Mouse (Mus musculus): Measurements from ENCODE around the gene Pogz. TPM values are rescaled to one million over a fixed set of nuclear protein-coding genes. Genes with fewer than 3 reads are reported as not detected.
A peak's percentile ranks its signal among the peaks of the same experiment; 100 is the strongest.

The Pogz gene
- 11.8 and 13.2 TPM in 2 replicates for polyA plus RNA-seq (2016; fragmentation: Nextera tagmentation; extraction: Ambion mirVana)

DNA sequence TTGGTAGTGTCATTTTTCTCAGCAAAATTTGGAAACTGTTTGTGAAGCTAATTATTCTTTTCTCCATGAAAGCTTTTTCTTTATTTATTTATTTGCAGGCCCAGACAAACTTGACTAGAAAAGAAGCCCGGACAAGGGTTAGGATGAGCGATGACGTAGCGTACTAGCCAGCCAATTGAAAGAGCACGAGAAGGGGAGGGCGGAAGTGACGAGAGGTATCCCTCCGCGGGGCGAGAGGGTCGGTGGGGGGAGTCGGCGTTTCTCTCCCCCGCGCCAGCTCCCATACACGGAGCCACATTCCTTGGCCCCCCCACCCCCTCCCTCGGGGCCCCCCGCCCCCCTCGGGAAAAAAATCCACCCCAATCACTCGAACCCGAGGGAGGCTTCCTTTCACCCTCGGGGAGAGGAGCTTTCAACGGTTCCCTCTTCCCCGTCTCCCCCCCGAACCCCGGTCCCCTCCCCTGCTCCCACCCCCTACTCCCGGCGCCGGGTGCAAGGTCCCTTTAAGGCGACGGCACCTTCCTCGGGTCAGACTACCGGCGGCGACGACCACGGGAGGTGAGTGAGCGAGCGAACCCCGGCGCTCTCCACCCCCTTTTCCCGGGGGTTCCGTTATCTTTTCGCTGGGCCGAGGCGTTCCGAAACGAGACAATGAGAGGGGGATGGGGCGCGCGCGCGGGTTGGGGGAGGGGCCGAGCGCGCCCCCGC, at the start of gene Pogz:
Gene Pogz (plus strand): TSS at position 385 of the 708 bp plus-strand sequence.
- peak; percentile 98 for DNase-seq (ENCODE audit: low spot score)
- peaks cover 22% of the 10 kb centered on the region for H3K4me1 ChIP-seq
- peak within 1 kb of the TSS; percentile 99 for H3K27ac ChIP-seq
- WGBS = 1% methylated on average over 56 of the region's 57 CpGs
- no peaks in the 10 kb centered on the region for H3K27me3 ChIP-seq (ENCODE audit: insufficient read depth, poor library complexity, severe bottlenecking)
- no peaks in the 10 kb centered on the region for H3K9me3 ChIP-seq
- H3K36me3 ChIP-seq = no peaks in the 10 kb centered on the region
- peak within 1 kb of the TSS; percentile 82 for H3K4me3 ChIP-seq

DNA sequence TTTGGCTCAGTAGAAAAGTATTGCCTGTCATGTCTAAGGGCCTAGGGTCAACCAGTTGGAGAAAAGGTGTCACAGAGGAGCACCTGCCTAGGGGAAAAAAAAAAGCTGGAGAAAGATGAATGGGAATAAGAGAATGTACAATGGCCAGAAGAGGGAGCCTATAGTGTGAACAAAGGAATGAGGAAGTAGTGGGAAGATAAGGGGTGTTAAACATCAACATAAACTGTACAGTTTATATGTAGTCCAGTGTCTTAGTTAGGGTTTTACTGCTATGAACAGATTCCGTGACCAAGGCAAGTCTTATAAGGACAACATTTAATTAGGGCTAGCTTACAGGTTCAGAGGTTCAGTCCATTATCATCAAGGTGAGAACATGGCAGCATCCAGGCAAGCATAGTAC, 48.3 kb upstream of the Pogz start:
- Histone ChIP-seq H3K4me3 (no peak overlapping the region), H3K9me3 (no peaks in the 10 kb centered on the region), H3K27ac (no peak overlapping the region), H3K36me3 (no peaks in the 10 kb centered on the region), H3K4me1 (peaks cover 21% of the 10 kb centered on the region), H3K27me3 (ENCODE audit: insufficient read depth, poor library complexity, severe bottlenecking) (peaks cover 20% of the 10 kb centered on the region)
- WGBS = 79% methylated on average over 1 of the region's 1 CpGs
- DNase-seq (ENCODE audit: low spot score) = no peak

DNA sequence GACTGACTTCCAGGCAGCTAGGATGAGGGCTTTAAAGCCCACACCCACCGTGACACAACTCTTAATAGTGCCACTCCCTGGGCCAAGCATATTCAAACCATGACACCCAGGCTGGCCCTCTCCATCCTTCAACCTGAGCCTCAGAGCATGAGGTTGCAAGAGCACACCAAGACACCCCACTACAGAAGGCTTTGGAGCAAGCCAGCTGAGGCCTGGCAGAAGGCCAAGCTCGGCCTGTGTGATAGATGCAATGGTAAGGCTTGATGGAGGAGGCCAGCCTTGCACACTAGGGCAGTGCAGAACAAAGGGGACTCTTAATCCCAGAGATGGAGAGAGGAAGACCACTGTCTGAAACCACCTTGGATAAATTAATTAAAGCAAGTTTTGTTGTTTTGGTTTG, 47.9 kb upstream of the Pogz start:
- H3K27ac ChIP-seq = no peak overlapping the region
- no peak for DNase-seq (ENCODE audit: low spot score)
- no peak overlapping the region for H3K4me3 ChIP-seq
- peaks cover 16% of the 10 kb centered on the region for H3K27me3 ChIP-seq (ENCODE audit: insufficient read depth, poor library complexity, severe bottlenecking)
- peaks cover 17% of the 10 kb centered on the region for H3K4me1 ChIP-seq
- WGBS = 72% methylated on average over 2 of the region's 2 CpGs
- no peaks in the 10 kb centered on the region for H3K9me3 ChIP-seq
- H3K36me3 ChIP-seq = no peaks in the 10 kb centered on the region

DNA sequence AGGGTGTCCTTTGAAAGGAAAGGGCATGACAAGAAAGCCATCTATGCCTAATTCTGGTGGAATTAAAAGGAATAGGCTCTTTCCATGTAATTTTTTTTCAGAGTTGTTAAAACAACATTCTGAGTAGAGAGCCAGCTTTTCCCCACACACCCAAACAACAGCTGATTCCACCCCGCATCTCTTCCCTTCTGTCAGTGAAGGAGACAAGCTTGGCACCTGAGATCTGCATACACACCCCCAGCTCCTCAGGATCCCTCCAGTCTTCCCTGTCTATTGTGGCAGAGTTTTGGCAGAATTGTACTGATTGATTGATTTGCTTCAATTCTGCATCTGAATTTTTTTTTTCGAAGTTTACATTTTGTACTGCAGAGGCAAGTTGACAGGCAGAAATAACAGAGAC, 45.1 kb upstream of the Pogz start:
- Histone ChIP-seq H3K27me3 (ENCODE audit: insufficient read depth, poor library complexity, severe bottlenecking) (no peaks in the 10 kb centered on the region), H3K9me3 (no peaks in the 10 kb centered on the region), H3K27ac (no peak overlapping the region), H3K4me1 (peaks cover 9% of the 10 kb centered on the region; the same call in 1 of the 2 replicates), H3K4me3 (no peak overlapping the region), H3K36me3 (no peaks in the 10 kb centered on the region)
- 70% methylated on average over 2 of the region's 2 CpGs for WGBS
- no peak for DNase-seq (ENCODE audit: low spot score)

DNA sequence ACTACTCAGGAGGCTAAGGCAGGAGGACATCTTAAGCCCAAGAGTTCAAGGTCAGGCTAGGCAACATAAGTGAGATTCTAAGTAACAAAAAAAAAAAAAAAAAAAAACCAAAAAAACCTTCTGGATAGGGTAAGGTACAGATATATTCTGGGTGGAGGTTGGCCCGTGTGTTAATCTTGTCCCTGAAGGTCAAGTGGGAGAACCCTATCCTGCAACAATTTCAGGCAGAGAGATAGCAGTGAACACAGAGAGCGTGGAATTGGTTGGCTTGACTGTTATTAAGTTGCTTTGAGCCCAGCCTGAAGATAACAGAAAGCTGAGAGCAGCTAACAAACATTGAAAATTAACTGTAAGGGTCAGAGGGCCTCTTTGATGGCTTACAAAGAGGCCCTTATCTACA, 43.7 kb upstream of the Pogz start:
- Histone ChIP-seq H3K27me3 (ENCODE audit: insufficient read depth, poor library complexity, severe bottlenecking) (no peaks in the 10 kb centered on the region), H3K4me1 (0 out of 2 replicates have a peak, but pooled peaks cover 6% of the 10 kb centered on the region), H3K4me3 (no peak overlapping the region), H3K9me3 (no peaks in the 10 kb centered on the region), H3K27ac (no peak overlapping the region), H3K36me3 (no peaks in the 10 kb centered on the region)
- 49% methylated on average over 2 of the region's 2 CpGs for WGBS
- no peak for DNase-seq (ENCODE audit: low spot score)

DNA sequence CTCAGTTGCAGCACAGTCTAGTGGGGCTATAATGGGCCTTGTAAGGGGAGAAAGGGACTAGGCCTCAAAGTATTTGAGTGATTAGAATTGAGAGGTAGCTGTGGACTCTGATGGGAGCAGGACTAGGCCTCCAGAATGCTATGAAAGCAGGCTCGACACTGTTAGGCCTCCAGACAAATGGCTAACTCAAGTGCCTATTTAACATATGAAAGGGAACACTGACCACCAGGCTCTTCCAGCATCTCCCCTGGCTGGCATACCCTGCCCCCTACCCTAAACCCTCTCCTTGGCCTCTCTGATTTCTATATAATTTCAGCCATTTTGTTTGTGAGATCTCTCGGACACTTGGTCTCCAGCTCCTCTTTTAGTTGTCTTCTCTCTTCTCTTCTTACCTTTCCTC, 43.0 kb upstream of the Pogz start:
- no peaks in the 10 kb centered on the region for H3K9me3 ChIP-seq

DNA sequence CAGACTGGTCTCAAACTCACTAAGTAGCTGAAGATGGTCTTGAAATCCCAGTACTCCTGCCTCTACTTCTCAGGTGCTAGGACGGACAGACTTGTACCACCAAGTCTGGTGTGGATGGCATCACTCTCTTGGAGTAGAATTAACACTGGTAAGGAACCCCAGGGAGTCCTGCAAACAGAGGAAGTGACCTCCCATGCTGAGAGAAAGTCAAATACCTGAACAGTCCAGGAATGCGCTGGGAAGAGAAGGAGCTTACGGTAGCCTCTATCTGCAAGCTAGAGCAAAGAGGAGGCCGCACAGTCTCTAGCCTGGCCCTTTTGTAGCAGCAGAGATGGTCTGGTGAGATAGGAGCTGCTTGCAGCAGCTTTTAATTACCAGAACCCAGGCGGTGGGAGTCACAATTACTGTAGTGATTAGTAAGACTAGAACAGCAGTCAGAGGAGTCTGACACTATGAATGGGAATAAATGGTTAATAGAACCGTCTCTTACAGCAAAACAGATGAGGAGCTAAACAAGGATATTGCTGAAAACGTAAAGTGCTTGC, 41.7 kb upstream of the Pogz start:
- H3K27me3 ChIP-seq (ENCODE audit: insufficient read depth, poor library complexity, severe bottlenecking) = no peaks in the 10 kb centered on the region
- 40% methylated on average over 7 of the region's 7 CpGs for WGBS
- H3K36me3 ChIP-seq = no peaks in the 10 kb centered on the region
- 0 out of 2 replicates have a peak, but pooled peaks cover 6% of the 10 kb centered on the region for H3K4me1 ChIP-seq
- no peaks in the 10 kb centered on the region for H3K9me3 ChIP-seq
- H3K4me3 ChIP-seq = no peak overlapping the region
- DNase-seq (ENCODE audit: low spot score) = no peak
- H3K27ac ChIP-seq = no peak overlapping the region

More for the DNA sequence above, 43.0 kb upstream of the Pogz start:
- 0 out of 2 replicates have a peak, but pooled peaks cover 6% of the 10 kb centered on the region for H3K4me1 ChIP-seq
- no peaks in the 10 kb centered on the region for H3K36me3 ChIP-seq
- DNase-seq (ENCODE audit: low spot score) = no peak
- H3K27ac ChIP-seq = no peak overlapping the region
- no peak overlapping the region for H3K4me3 ChIP-seq
- H3K27me3 ChIP-seq (ENCODE audit: insufficient read depth, poor library complexity, severe bottlenecking) = no peaks in the 10 kb centered on the region
- WGBS = 71% methylated on average over 2 of the region's 2 CpGs

DNA sequence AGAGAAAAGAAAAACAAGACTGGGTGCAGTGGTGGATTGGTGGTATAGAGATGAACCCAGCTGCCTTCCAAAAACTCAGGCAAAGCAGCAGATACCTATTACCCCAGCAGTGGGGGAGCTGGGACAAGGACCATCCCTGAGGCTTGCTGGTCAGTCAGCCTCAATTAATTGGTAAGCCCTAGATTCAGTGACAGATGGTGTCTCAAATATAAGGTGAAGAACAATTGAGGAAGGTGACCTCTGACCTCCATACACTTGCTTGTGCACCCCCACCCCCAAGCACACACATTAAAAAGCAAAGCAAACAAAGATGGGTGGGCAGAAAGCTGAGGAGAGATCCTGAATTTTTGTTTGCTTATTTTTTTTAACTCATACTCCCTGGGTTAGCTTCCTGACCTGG, 41.2 kb upstream of the Pogz start:
- H3K36me3 ChIP-seq = no peaks in the 10 kb centered on the region
- no peak overlapping the region for H3K27ac ChIP-seq
- H3K4me1 ChIP-seq = 0 out of 2 replicates have a peak, but pooled peaks cover 6% of the 10 kb centered on the region
- no peak for DNase-seq (ENCODE audit: low spot score)
- H3K9me3 ChIP-seq = no peaks in the 10 kb centered on the region
- H3K27me3 ChIP-seq (ENCODE audit: insufficient read depth, poor library complexity, severe bottlenecking) = no peaks in the 10 kb centered on the region
- no peak overlapping the region for H3K4me3 ChIP-seq

DNA sequence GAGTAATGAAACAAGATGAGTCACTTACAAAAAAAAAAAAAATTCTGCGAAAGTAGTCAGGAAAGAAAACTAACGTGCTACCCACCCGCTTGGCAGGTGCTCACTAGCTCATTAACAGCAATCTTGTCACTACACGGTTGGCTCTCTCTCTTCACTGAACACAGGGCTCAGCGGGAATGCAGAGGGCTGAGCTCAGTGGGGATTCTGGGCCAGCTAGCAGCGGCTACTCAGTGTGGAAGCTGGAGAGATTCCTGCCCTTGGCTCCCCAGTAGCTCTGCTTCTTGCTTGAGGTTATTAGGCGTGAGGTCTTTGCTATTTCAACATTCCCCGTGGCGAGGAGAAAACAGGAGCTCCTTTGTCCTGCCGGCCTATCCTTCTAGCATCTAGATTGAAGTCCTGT, 33.2 kb upstream of the Pogz start:
- no peak overlapping the region for H3K4me3 ChIP-seq
- H3K27ac ChIP-seq = no peak overlapping the region
- H3K27me3 ChIP-seq (ENCODE audit: insufficient read depth, poor library complexity, severe bottlenecking) = 0 out of 2 replicates have a peak, but pooled peaks cover 5% of the 10 kb centered on the region
- DNase-seq (ENCODE audit: low spot score) = no peak
- no peaks in the 10 kb centered on the region for H3K36me3 ChIP-seq
- WGBS = 15% methylated on average over 10 of the region's 10 CpGs
- H3K9me3 ChIP-seq = no peaks in the 10 kb centered on the region
- peaks cover 3% of the 10 kb centered on the region; the same call in 1 of the 2 replicates for H3K4me1 ChIP-seq

DNA sequence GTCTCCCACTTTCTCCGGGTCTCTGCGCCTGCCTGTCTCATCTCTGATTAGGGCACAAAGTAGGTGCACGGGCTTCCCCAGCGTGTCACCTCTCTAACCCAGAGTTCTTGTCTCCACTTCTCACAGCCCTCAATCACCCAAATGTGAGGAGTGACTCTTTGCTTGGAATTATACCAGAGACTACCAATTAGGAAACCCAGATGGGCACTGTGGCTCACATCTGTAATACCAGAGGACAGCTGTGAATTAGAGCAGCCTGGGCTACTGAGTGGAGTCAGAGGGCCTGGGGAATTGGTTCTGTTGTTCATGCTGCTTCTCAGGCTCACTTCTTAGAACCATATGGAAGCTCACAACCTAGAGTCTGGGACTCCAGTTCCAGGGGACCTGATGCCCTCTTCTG, 32.4 kb upstream of the Pogz start:
- no peaks in the 10 kb centered on the region for H3K36me3 ChIP-seq
- H3K27me3 ChIP-seq (ENCODE audit: insufficient read depth, poor library complexity, severe bottlenecking) = 0 out of 2 replicates have a peak, but pooled peaks cover 5% of the 10 kb centered on the region
- H3K9me3 ChIP-seq = no peaks in the 10 kb centered on the region
- no peak overlapping the region for H3K4me3 ChIP-seq
- no peak for DNase-seq (ENCODE audit: low spot score)
- no peak overlapping the region for H3K27ac ChIP-seq
- WGBS = 75% methylated on average over 4 of the region's 4 CpGs
- peaks cover 3% of the 10 kb centered on the region; the same call in 1 of the 2 replicates for H3K4me1 ChIP-seq

DNA sequence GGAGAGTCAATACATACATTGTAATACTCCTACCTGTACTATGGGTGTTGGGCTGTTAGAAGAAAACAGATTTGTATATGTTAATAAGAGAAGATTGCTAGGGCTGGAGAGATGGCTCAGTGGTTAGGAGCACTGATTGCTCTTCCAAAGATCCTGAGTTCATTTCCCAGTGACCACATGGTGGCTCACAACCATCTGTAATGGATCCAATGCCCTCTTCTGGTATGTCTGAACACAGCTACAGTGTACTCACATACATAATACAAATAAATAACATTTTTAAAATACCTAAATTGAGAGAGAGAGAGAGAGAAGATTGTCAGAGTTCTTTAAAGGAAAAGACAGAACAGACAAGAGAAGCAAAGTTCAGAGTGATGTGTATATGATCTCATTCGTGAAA, 29.1 kb upstream of the Pogz start:
- Histone ChIP-seq H3K9me3 (no peaks in the 10 kb centered on the region), H3K4me3 (no peak overlapping the region), H3K27me3 (ENCODE audit: insufficient read depth, poor library complexity, severe bottlenecking) (0 out of 2 replicates have a peak, but pooled peaks cover 5% of the 10 kb centered on the region), H3K27ac (no peak overlapping the region), H3K4me1 (peaks cover 9% of the 10 kb centered on the region; the same call in 1 of the 2 replicates), H3K36me3 (no peaks in the 10 kb centered on the region)
- 78% methylated on average over 1 of the region's 1 CpGs for WGBS
- no peak for DNase-seq (ENCODE audit: low spot score)

DNA sequence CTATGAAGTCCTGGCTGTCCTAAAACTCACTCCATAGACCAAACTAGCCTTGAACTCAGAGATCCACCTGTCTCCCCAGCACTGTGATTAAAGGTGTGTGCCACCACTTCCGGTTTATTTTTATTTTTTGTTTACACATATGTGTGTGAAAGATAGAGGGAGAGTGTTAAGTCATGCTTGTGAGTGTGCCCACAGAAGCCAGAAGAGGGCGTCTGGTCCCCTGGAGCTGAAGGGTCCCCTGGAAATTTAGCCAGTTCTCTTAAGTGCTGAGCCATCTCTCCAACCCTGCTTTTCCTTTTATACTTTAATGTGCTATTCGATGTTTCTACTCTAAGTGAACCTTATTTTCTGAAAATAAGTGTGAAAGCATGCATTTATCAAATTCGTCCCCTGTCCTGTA, 25.7 kb upstream of the Pogz start:
- Histone ChIP-seq H3K36me3 (no peaks in the 10 kb centered on the region), H3K27me3 (ENCODE audit: insufficient read depth, poor library complexity, severe bottlenecking) (no peaks in the 10 kb centered on the region), H3K9me3 (no peaks in the 10 kb centered on the region), H3K27ac (no peak overlapping the region), H3K4me1 (0 out of 2 replicates have a peak, but pooled peaks cover 5% of the 10 kb centered on the region), H3K4me3 (peak overlapping the region; percentile 27; the same call in 1 of the 2 replicates)
- 18% methylated on average over 4 of the region's 4 CpGs for WGBS
- no peak for DNase-seq (ENCODE audit: low spot score)

DNA sequence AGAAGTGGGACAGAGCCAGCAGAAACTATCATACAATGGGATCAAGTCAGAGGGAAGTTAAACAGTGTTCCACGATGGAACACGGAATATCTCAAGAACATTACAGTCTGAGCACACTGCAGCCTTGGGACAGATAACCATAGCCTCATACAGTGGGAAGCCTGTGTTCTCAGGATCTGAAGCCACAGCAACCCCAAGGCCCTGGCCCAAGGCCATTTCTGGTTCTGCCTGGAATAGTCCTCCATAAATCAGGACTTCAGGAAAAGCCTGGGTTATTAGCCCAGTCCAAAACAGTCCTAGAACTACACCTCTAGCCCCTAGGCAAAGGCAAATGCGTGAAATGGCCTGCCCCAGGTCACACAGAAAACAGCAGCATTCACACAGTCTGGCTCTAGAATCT, 23.7 kb upstream of the Pogz start:
- Histone ChIP-seq H3K36me3 (no peaks in the 10 kb centered on the region), H3K4me3 (no peak overlapping the region), H3K27me3 (ENCODE audit: insufficient read depth, poor library complexity, severe bottlenecking) (no peaks in the 10 kb centered on the region), H3K27ac (no peak overlapping the region), H3K4me1 (0 out of 2 replicates have a peak, but pooled peaks cover 5% of the 10 kb centered on the region), H3K9me3 (no peaks in the 10 kb centered on the region)
- DNase-seq (ENCODE audit: low spot score) = no peak
- whole genome bisulfite sequencing = 80% methylated on average over 3 of the region's 3 CpGs

Data from heart, embryonic 10.5 days (tissue).